Mouse (Mus musculus) E14TG2a.4 (cell line): ENCODE measurements at regions not wholly inside any gene's neighbourhood (a gene's known extent, or its start where the extent isn't known, plus 50 kb on each side); places are given as distances from the start of the nearest gene placed in this dataset.

ENCODE experiments used
- CTCF ChIP-seq: conservative IDR thresholded peaks from 2 replicates; pipeline ENCODE4 v1.5.1; 2014; ENCODE audit warnings: low read length
- POU5F1 ChIP-seq: IDR thresholded peaks from 2 replicates; pipeline ENCODE4 v1.6.1; 2014; ENCODE audit warnings: low read length, borderline replicate concordance

- peak; percentile 34 for TF ChIP-seq CTCF
- TF ChIP-seq POU5F1, result no peak
Observed at GRCm38 (mm10) chrX:142529892-142530291, 139.6 kb upstream of the Acsl4 start.
